Mouse (Mus musculus) small intestine, adult 2 months (tissue): ENCODE data around the gene Cenpc1.

Source experiments
- CTCF ChIP-seq: fragments of 200-500 bp; IDR thresholded peaks from 2 replicates; pipeline ENCODE4 v1.5.1; 2012; ENCODE audit warnings: low read depth, mild to moderate bottlenecking, control low read depth, inconsistent platforms, low read length, moderate library complexity, mixed read lengths; ENCODE audit not compliant: insufficient replicate concordance, insufficient read length; ENCODE audit errors: extremely low read depth
- POLR2A ChIP-seq: fragments of 200-500 bp; IDR thresholded peaks from 2 replicates; pipeline ENCODE4 v1.6.1; 2012; ENCODE audit warnings: low read depth, mild to moderate bottlenecking, control low read depth, inconsistent platforms, low read length, moderate library complexity

DNA sequence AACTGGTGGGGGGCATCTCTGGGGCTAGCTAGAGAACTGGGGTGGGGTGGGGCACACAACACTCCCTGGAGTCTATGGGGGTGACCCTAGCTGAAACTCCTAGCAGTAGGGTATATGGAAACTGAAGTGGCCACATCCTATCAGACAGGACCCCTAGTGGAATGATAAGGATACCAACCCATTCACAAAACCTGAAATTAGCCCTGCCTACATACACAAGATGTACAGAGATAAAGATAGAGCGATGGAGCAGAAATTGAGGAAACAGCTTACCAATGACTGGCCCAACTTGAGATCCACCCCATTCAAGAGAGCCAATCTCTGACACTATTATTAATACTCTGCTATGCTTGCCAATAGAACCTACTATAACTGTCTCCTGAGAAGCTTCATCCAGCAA lies 1.9 kb downstream of the Cenpc1 start:
- no peak for TF ChIP-seq POLR2A
- TF ChIP-seq CTCF: no peak
